Mouse (Mus musculus): ENCODE results near the gene Armh4. TPM values are rescaled to one million over a fixed set of nuclear protein-coding genes. Genes with fewer than 3 reads are reported as not detected.
"Not testable (repeated sequence)": the region's sequence is repeated elsewhere in the genome, so short reads cannot be mapped to it uniquely, and the experiment has no call there.

The Armh4 gene
- total and polyA plus RNA-seq, 2 experiments from 2014 or later = 17.9 to 23.3 TPM

- H3K4me1 ChIP-seq (ENCODE audit: insufficient read depth, low read length) = no peaks in the 10 kb centered on the region
- H3K36me3 ChIP-seq (ENCODE audit: insufficient read depth, low read length) = no peaks in the 10 kb centered on the region
- H3K9me3 ChIP-seq (ENCODE audit: low read length) = no peaks in the 10 kb centered on the region
- TF ChIP-seq CTCF (IDR thresholded peaks at IDR 0.05) = peak; percentile 71
- H3K27ac ChIP-seq (ENCODE audit: low read depth, low read length) = no peak overlapping the region
- no peaks in the 10 kb centered on the region for H3K27me3 ChIP-seq (ENCODE audit: insufficient read depth, low read length)
- H3K4me2 ChIP-seq (ENCODE audit: low read depth, low read length, poor library complexity, severe bottlenecking) = no peak overlapping the region
- DNase-seq (ENCODE audit: low spot score) (peak; percentile 65), ATAC-seq (ENCODE audit: low FRiP score) (0 out of 2 replicates have a peak, but pooled peaks have one; percentile 49)
- H3K4me3 ChIP-seq (ENCODE audit: low read depth, low read length) = no peak overlapping the region
- 10% methylated on average over 4 of the region's 4 CpGs for WGBS
- no peak overlapping the region for H3K9ac ChIP-seq (replicated peaks; ENCODE audit: low read length, poor library complexity, severe bottlenecking)
These were observed 18.3 kb upstream of the Armh4 start for GRCm38 (mm10) chr14:49801444-49801843.

GRCm38 (mm10) chr14:49793948-49794347 lies 10.8 kb upstream of the Armh4 start:
- Histone ChIP-seq H3K9ac (replicated peaks; ENCODE audit: low read length, poor library complexity, severe bottlenecking) (no peak overlapping the region), H3K4me1 (ENCODE audit: insufficient read depth, low read length) (no peaks in the 10 kb centered on the region), H3K4me2 (ENCODE audit: low read depth, low read length, poor library complexity, severe bottlenecking) (no peak overlapping the region), H3K9me3 (ENCODE audit: low read length) (no peaks in the 10 kb centered on the region), H3K4me3 (ENCODE audit: low read depth, low read length) (no peak overlapping the region), H3K36me3 (ENCODE audit: insufficient read depth, low read length) (no peaks in the 10 kb centered on the region), H3K27ac (ENCODE audit: low read depth, low read length) (no peak overlapping the region), H3K27me3 (ENCODE audit: insufficient read depth, low read length) (no peaks in the 10 kb centered on the region)
- TF ChIP-seq CTCF (IDR thresholded peaks at IDR 0.05) = no peak
- DNase-seq (ENCODE audit: low spot score) (no peak), ATAC-seq (ENCODE audit: low FRiP score) (no peak)
- 85% methylated on average over 4 of the region's 4 CpGs for WGBS

- H3K27ac ChIP-seq (ENCODE audit: low read depth, low read length) = no peak overlapping the region
- no peaks in the 10 kb centered on the region for H3K9me3 ChIP-seq (ENCODE audit: low read length)
- H3K4me2 ChIP-seq (ENCODE audit: low read depth, low read length, poor library complexity, severe bottlenecking) = no peak overlapping the region
- H3K36me3 ChIP-seq (ENCODE audit: insufficient read depth, low read length) = no peaks in the 10 kb centered on the region
- WGBS = 73% methylated on average over 4 of the region's 4 CpGs
- no peaks in the 10 kb centered on the region for H3K4me1 ChIP-seq (ENCODE audit: insufficient read depth, low read length)
- H3K27me3 ChIP-seq (ENCODE audit: insufficient read depth, low read length) = no peaks in the 10 kb centered on the region
- H3K4me3 ChIP-seq (ENCODE audit: low read depth, low read length) = no peak overlapping the region
- no peak for TF ChIP-seq CTCF (IDR thresholded peaks at IDR 0.05)
- H3K9ac ChIP-seq (replicated peaks; ENCODE audit: low read length, poor library complexity, severe bottlenecking) = no peak overlapping the region
- no peak for DNase-seq (ENCODE audit: low spot score)
- ATAC-seq (ENCODE audit: low FRiP score) = no peak
These were observed 7.4 kb upstream of the Armh4 start for GRCm38 (mm10) chr14:49790542-49790941.

- peak; percentile 84 for TF ChIP-seq CTCF (IDR thresholded peaks at IDR 0.05)
- no peaks in the 10 kb centered on the region for H3K27me3 ChIP-seq (ENCODE audit: insufficient read depth, low read length)
- DNase-seq (ENCODE audit: low spot score) = peak; percentile 70
- H3K9ac ChIP-seq (replicated peaks; ENCODE audit: low read length, poor library complexity, severe bottlenecking) = no peak overlapping the region
- no peak overlapping the region for H3K27ac ChIP-seq (ENCODE audit: low read depth, low read length)
- WGBS = 50% methylated on average over 2 of the region's 2 CpGs
- H3K36me3 ChIP-seq (ENCODE audit: insufficient read depth, low read length) = no peaks in the 10 kb centered on the region
- no peaks in the 10 kb centered on the region for H3K9me3 ChIP-seq (ENCODE audit: low read length)
- no peak for ATAC-seq (ENCODE audit: low FRiP score)
- no peak overlapping the region for H3K4me3 ChIP-seq (ENCODE audit: low read depth, low read length)
- no peak overlapping the region for H3K4me2 ChIP-seq (ENCODE audit: low read depth, low read length, poor library complexity, severe bottlenecking)
- H3K4me1 ChIP-seq (ENCODE audit: insufficient read depth, low read length) = peaks cover 5% of the 10 kb centered on the region; the same call in 1 of the 2 replicates
These were observed 2.6 kb upstream of the Armh4 start for GRCm38 (mm10) chr14:49785793-49786192.

- H3K4me2 ChIP-seq (ENCODE audit: low read depth, low read length, poor library complexity, severe bottlenecking) = peak overlapping the region; percentile 76; the same call in 1 of the 2 replicates
- no peaks in the 10 kb centered on the region for H3K9me3 ChIP-seq (ENCODE audit: low read length)
- no peak for TF ChIP-seq CTCF (IDR thresholded peaks at IDR 0.05)
- H3K27me3 ChIP-seq (ENCODE audit: insufficient read depth, low read length) = no peaks in the 10 kb centered on the region
- ATAC-seq (ENCODE audit: low FRiP score) (no peak), DNase-seq (ENCODE audit: low spot score) (no peak)
- 78% methylated on average over 4 of the region's 4 CpGs for WGBS
- peaks cover 5% of the 10 kb centered on the region; the same call in 1 of the 2 replicates for H3K4me1 ChIP-seq (ENCODE audit: insufficient read depth, low read length)
- H3K27ac ChIP-seq (ENCODE audit: low read depth, low read length) = no peak overlapping the region
- H3K4me3 ChIP-seq (ENCODE audit: low read depth, low read length) = peak overlapping the region; percentile 77; the same call in 1 of the 2 replicates
- H3K9ac ChIP-seq (replicated peaks; ENCODE audit: low read length, poor library complexity, severe bottlenecking) = no peak overlapping the region
- no peaks in the 10 kb centered on the region for H3K36me3 ChIP-seq (ENCODE audit: insufficient read depth, low read length)
These were observed 683 bp upstream of the Armh4 start for GRCm38 (mm10) chr14:49783866-49784265.

- peaks cover 5% of the 10 kb centered on the region; the same call in 1 of the 2 replicates for H3K4me1 ChIP-seq (ENCODE audit: insufficient read depth, low read length)
- TF ChIP-seq CTCF (IDR thresholded peaks at IDR 0.05) = no peak
- no peak overlapping the region for H3K4me3 ChIP-seq (ENCODE audit: low read depth, low read length)
- H3K27ac ChIP-seq (ENCODE audit: low read depth, low read length) = no peak overlapping the region
- no peak for DNase-seq (ENCODE audit: low spot score)
- no peaks in the 10 kb centered on the region for H3K36me3 ChIP-seq (ENCODE audit: insufficient read depth, low read length)
- H3K4me2 ChIP-seq (ENCODE audit: low read depth, low read length, poor library complexity, severe bottlenecking) = no peak overlapping the region
- no peak for ATAC-seq (ENCODE audit: low FRiP score)
- no peaks in the 10 kb centered on the region for H3K9me3 ChIP-seq (ENCODE audit: low read length)
- no peaks in the 10 kb centered on the region for H3K27me3 ChIP-seq (ENCODE audit: insufficient read depth, low read length)
- WGBS = 59% methylated on average over 4 of the region's 4 CpGs
- no peak overlapping the region for H3K9ac ChIP-seq (replicated peaks; ENCODE audit: low read length, poor library complexity, severe bottlenecking)
These were observed 2.8 kb downstream of the Armh4 start for GRCm38 (mm10) chr14:49780416-49780815.

GRCm38 (mm10) chr14:49777539-49777938 lies 5.6 kb downstream of the Armh4 start:
- DNase-seq (ENCODE audit: low spot score) = not testable (repeated sequence)

More at GRCm38 (mm10) chr14:49777539-49777938, 5.6 kb downstream of the Armh4 start:
- 57% methylated on average over 4 of the region's 4 CpGs for WGBS
- not testable (repeated sequence) for H3K4me3 ChIP-seq (ENCODE audit: low read depth, low read length); ATAC-seq (ENCODE audit: low FRiP score); H3K36me3 ChIP-seq (ENCODE audit: insufficient read depth, low read length); H3K9me3 ChIP-seq (ENCODE audit: low read length); H3K9ac ChIP-seq (replicated peaks; ENCODE audit: low read length, poor library complexity, severe bottlenecking); H3K4me2 ChIP-seq (ENCODE audit: low read depth, low read length, poor library complexity, severe bottlenecking); H3K27me3 ChIP-seq (ENCODE audit: insufficient read depth, low read length); H3K4me1 ChIP-seq (ENCODE audit: insufficient read depth, low read length); H3K27ac ChIP-seq (ENCODE audit: low read depth, low read length)
